Mouse (Mus musculus): ENCODE results near the gene Ccr9. TPM values are rescaled to one million over a fixed set of nuclear protein-coding genes. Genes with fewer than 3 reads are reported as not detected.

Ccr9 gene
- polyA plus RNA-seq, 1 experiment = 0.91 TPM

DNA sequence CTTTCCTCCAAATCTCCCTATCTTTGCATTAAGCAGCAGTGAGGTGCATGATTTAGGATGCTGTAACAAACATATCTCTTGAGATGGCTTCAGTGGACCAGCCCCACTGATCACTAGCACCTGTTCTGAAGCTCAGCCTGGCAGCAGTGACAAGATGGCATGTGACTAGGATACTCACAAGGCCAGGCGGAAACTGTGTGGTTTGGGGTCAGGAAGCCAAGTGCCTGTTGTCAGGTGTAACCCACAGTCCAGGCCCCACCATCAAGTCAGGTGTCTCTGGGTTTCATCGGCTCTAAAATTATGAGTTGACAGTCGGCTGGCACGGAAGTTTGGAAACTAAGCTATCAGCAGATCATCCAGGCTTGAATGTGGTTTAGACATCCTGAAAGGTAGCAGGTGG lies 76.1 kb downstream of the Ccr9 start:
- H3K27ac ChIP-seq (ENCODE audit: insufficient read depth, low read depth, low read length) = no peak overlapping the region
- no peak overlapping the region for H3K4me3 ChIP-seq (ENCODE audit: insufficient read depth, low read depth, low read length)
- 75% methylated on average over 4 of the region's 4 CpGs for WGBS
- TF ChIP-seq CTCF (conservative IDR thresholded peaks at IDR 0.05; ENCODE audit: insufficient read depth, insufficient read length, low read depth, low read length) = no peak
- TF ChIP-seq POLR2A (IDR thresholded peaks at IDR 0.05; ENCODE audit: low read depth, low read length) = no peak
- DNase-seq = no peak
- H3K36me3 ChIP-seq (ENCODE audit: control insufficient read depth, insufficient read depth, low read length) = no peaks in the 10 kb centered on the region
- H3K27me3 ChIP-seq (replicated peaks; ENCODE audit: control insufficient read depth, insufficient read depth, low read length) = no peaks in the 10 kb centered on the region
- H3K4me1 ChIP-seq (ENCODE audit: control insufficient read depth, insufficient read depth, low read length) = no peaks in the 10 kb centered on the region

DNA sequence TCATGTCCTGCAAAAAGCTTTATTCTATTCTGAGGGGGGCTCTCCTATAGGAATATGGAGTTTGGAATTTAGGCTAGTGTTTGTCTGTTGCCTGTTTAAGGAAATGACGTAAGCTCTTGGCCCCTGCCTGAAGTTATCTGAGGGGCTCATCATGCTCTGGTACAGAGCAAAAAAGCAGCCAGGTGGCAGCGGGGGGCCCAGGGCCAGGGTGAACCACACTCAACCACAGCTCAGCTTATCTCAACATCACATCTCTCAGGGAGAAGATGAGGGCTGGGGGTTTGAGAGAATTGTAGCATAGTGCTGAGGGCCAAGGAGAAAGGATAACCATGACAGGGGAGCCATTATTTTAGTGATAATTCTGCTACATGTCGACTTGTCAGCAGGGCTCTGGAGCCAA lies 78.5 kb downstream of the Ccr9 start:
- 82% methylated on average over 3 of the region's 3 CpGs for WGBS

DNA sequence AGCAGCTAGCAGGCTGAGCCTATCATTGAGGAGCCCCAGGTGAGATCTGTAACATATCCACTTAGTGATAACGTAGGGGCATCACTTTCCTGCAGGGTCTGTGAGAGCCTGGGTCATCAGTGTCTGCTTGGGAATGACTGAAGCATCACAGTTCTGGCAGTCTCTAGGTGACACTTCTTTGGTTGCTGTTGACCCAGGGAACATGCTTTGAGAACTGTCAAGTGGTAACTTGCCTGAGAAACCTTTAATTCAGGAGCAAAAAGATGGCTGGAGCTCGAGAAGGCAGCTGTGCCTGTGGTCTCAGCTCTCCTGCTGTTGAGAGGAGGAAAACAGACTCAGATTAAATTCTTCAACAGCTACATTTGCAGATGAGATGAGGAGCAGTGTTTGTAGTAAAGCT lies 79.1 kb downstream of the Ccr9 start:
- WGBS = 65% methylated on average over 2 of the region's 2 CpGs
- H3K4me3 ChIP-seq (ENCODE audit: insufficient read depth, low read depth, low read length) = no peak overlapping the region
- H3K27me3 ChIP-seq (replicated peaks; ENCODE audit: control insufficient read depth, insufficient read depth, low read length) = no peaks in the 10 kb centered on the region
- TF ChIP-seq CTCF (conservative IDR thresholded peaks at IDR 0.05; ENCODE audit: insufficient read depth, insufficient read length, low read depth, low read length) = no peak
- no peak for TF ChIP-seq POLR2A (IDR thresholded peaks at IDR 0.05; ENCODE audit: low read depth, low read length)
- H3K36me3 ChIP-seq (ENCODE audit: control insufficient read depth, insufficient read depth, low read length) = no peaks in the 10 kb centered on the region
- DNase-seq = no peak
- H3K4me1 ChIP-seq (ENCODE audit: control insufficient read depth, insufficient read depth, low read length) = no peaks in the 10 kb centered on the region
- no peak overlapping the region for H3K27ac ChIP-seq (ENCODE audit: insufficient read depth, low read depth, low read length)

More for the DNA sequence above, 78.5 kb downstream of the Ccr9 start:
- Histone ChIP-seq H3K27me3 (replicated peaks; ENCODE audit: control insufficient read depth, insufficient read depth, low read length) (no peaks in the 10 kb centered on the region), H3K4me3 (ENCODE audit: insufficient read depth, low read depth, low read length) (no peak overlapping the region), H3K4me1 (ENCODE audit: control insufficient read depth, insufficient read depth, low read length) (no peaks in the 10 kb centered on the region), H3K36me3 (ENCODE audit: control insufficient read depth, insufficient read depth, low read length) (no peaks in the 10 kb centered on the region), H3K27ac (ENCODE audit: insufficient read depth, low read depth, low read length) (no peak overlapping the region)
- DNase-seq = no peak
- TF ChIP-seq CTCF (conservative IDR thresholded peaks at IDR 0.05; ENCODE audit: insufficient read depth, insufficient read length, low read depth, low read length) (no peak), POLR2A (IDR thresholded peaks at IDR 0.05; ENCODE audit: low read depth, low read length) (no peak)

DNA sequence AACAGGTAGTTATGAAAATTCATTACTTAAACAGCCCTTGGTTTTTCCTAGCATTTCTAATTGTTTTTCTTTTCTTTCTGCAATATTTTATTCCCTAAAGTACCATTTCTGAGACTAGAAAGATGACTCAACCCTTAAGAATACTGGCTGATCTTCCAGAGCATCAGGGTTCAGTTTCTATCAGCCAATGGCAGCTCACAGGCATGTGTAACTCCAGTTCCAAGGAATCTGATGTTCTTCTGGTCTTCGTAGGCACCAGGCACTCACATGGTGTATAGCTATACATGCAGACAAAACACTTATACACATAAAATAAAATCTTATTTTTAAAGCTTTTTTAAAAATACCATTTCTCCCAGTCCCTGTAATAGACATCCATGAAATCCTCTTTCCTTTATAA lies 79.9 kb downstream of the Ccr9 start:
- H3K4me3 ChIP-seq (ENCODE audit: insufficient read depth, low read depth, low read length) = no peak overlapping the region
- H3K27me3 ChIP-seq (replicated peaks; ENCODE audit: control insufficient read depth, insufficient read depth, low read length) = no peaks in the 10 kb centered on the region
- DNase-seq = no peak
- no peaks in the 10 kb centered on the region for H3K4me1 ChIP-seq (ENCODE audit: control insufficient read depth, insufficient read depth, low read length)
- 68% methylated on average over 1 of the region's 1 CpGs for WGBS
- H3K27ac ChIP-seq (ENCODE audit: insufficient read depth, low read depth, low read length) = no peak overlapping the region
- TF ChIP-seq POLR2A (IDR thresholded peaks at IDR 0.05; ENCODE audit: low read depth, low read length) (no peak), CTCF (conservative IDR thresholded peaks at IDR 0.05; ENCODE audit: insufficient read depth, insufficient read length, low read depth, low read length) (no peak)
- H3K36me3 ChIP-seq (ENCODE audit: control insufficient read depth, insufficient read depth, low read length) = no peaks in the 10 kb centered on the region

DNA sequence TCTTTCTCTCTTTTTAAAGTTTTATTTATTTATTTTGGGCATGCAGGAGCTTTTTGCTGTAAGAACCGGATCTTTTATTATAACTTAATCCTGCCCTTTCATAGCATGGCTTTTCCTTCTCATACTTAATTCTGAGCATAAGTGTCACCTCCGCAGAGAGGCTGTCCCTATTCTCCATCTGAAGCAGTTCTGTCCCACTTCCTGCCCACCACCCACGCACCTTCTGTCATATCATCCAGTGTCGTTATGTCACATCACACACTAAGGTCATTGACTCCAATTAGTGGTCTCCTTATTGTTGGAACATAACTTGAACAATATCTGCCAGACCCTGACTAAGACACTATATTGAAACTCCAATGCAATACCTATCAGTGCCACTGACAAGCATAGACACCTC lies 80.4 kb downstream of the Ccr9 start:
- Histone ChIP-seq H3K4me1 (ENCODE audit: control insufficient read depth, insufficient read depth, low read length) (no peaks in the 10 kb centered on the region), H3K36me3 (ENCODE audit: control insufficient read depth, insufficient read depth, low read length) (no peaks in the 10 kb centered on the region), H3K4me3 (ENCODE audit: insufficient read depth, low read depth, low read length) (no peak overlapping the region), H3K27ac (ENCODE audit: insufficient read depth, low read depth, low read length) (no peak overlapping the region), H3K27me3 (replicated peaks; ENCODE audit: control insufficient read depth, insufficient read depth, low read length) (no peaks in the 10 kb centered on the region)
- 74% methylated on average over 4 of the region's 4 CpGs for WGBS
- no peak for DNase-seq
- no peak for TF ChIP-seq CTCF (conservative IDR thresholded peaks at IDR 0.05; ENCODE audit: insufficient read depth, insufficient read length, low read depth, low read length)
- TF ChIP-seq POLR2A (IDR thresholded peaks at IDR 0.05; ENCODE audit: low read depth, low read length) = no peak

DNA sequence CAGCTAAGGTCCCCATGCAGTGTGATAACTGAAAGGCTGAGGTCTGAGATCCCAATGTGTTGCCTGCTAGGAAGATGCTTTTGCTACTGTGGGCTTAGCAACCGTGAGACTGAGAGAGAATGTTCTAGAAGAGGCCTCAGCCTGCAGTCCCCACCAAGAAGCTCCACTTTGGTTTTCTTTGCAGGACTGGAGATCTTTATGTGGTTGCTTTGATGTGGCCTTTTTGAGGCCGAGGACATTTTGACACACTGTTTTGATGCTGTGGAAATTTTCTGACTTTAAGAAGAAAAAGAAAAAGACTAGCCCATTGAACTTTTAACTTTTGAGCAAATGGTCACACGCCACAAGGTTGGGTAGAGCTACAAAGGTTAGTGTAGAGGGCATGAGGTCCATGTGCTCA lies 82.6 kb downstream of the Ccr9 start:
- DNase-seq = no peak
- Histone ChIP-seq H3K4me3 (ENCODE audit: insufficient read depth, low read depth, low read length) (no peak overlapping the region), H3K36me3 (ENCODE audit: control insufficient read depth, insufficient read depth, low read length) (no peaks in the 10 kb centered on the region), H3K27ac (ENCODE audit: insufficient read depth, low read depth, low read length) (no peak overlapping the region), H3K4me1 (ENCODE audit: control insufficient read depth, insufficient read depth, low read length) (no peaks in the 10 kb centered on the region), H3K27me3 (replicated peaks; ENCODE audit: control insufficient read depth, insufficient read depth, low read length) (no peaks in the 10 kb centered on the region)
- TF ChIP-seq POLR2A (IDR thresholded peaks at IDR 0.05; ENCODE audit: low read depth, low read length) = no peak
- TF ChIP-seq CTCF (conservative IDR thresholded peaks at IDR 0.05; ENCODE audit: insufficient read depth, insufficient read length, low read depth, low read length) = no peak
- WGBS = 86% methylated on average over 3 of the region's 3 CpGs

DNA sequence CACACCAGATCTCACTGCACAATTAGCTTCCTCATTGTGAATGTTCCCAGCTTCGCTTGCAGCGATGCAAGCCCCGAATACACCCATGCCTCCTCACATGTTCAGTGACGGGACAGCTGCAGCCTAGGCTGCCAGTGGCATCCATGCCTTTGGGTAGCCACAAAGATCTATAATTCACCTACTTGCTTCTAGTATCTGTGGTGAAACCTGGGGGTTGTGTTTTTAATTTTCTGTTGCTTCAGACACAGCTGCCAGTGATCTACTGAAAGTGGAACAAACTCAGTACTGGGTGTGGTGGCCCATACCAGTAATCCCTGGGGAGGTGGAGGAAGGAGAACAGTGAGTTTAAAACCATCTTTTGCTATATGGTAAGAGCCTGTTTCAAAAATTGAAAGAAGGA lies 84.6 kb downstream of the Ccr9 start:
- no peaks in the 10 kb centered on the region for H3K4me1 ChIP-seq (ENCODE audit: control insufficient read depth, insufficient read depth, low read length)
- H3K27me3 ChIP-seq (replicated peaks; ENCODE audit: control insufficient read depth, insufficient read depth, low read length) = no peaks in the 10 kb centered on the region
- no peak for DNase-seq
- TF ChIP-seq CTCF (conservative IDR thresholded peaks at IDR 0.05; ENCODE audit: insufficient read depth, insufficient read length, low read depth, low read length) (no peak), POLR2A (IDR thresholded peaks at IDR 0.05; ENCODE audit: low read depth, low read length) (no peak)
- H3K36me3 ChIP-seq (ENCODE audit: control insufficient read depth, insufficient read depth, low read length) = no peaks in the 10 kb centered on the region
- 90% methylated on average over 4 of the region's 4 CpGs for WGBS
- no peak overlapping the region for H3K27ac ChIP-seq (ENCODE audit: insufficient read depth, low read depth, low read length)
- H3K4me3 ChIP-seq (ENCODE audit: insufficient read depth, low read depth, low read length) = no peak overlapping the region

DNA sequence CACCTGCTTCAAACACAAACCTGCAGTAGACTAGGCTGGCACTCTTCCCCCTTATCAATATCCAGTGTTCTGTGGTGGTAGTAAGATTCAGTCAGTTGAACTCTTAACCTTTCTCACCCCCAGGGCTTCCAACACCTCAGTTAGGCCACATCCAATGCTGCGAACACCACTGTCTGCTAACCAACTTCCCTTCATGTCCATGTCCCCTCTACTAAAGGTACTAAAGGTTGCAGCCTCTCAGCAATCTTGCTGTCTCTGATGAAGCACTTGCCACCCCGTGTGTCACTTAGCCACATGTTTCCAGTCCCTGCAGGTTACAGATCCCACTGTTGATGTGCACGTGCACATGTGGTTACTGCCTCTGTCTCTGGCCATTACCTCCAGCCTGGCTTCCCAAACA lies 85.5 kb downstream of the Ccr9 start:
- no peaks in the 10 kb centered on the region for H3K36me3 ChIP-seq (ENCODE audit: control insufficient read depth, insufficient read depth, low read length)
- TF ChIP-seq CTCF (conservative IDR thresholded peaks at IDR 0.05; ENCODE audit: insufficient read depth, insufficient read length, low read depth, low read length) = no peak
- no peak for TF ChIP-seq POLR2A (IDR thresholded peaks at IDR 0.05; ENCODE audit: low read depth, low read length)
- DNase-seq = no peak
- H3K27ac ChIP-seq (ENCODE audit: insufficient read depth, low read depth, low read length) = no peak overlapping the region
- no peaks in the 10 kb centered on the region for H3K4me1 ChIP-seq (ENCODE audit: control insufficient read depth, insufficient read depth, low read length)
- WGBS = 85% methylated on average over 3 of the region's 3 CpGs
- no peak overlapping the region for H3K4me3 ChIP-seq (ENCODE audit: insufficient read depth, low read depth, low read length)
- H3K27me3 ChIP-seq (replicated peaks; ENCODE audit: control insufficient read depth, insufficient read depth, low read length) = no peaks in the 10 kb centered on the region

Measured in kidney, adult 2 months (tissue).